Mouse (Mus musculus) liver, embryonic 14.5 days (tissue): Measurements from ENCODE around the gene Celsr1. TPM values are rescaled to one million over a fixed set of nuclear protein-coding genes. Genes with fewer than 3 reads are reported as not detected.
A peak's percentile ranks its signal among the peaks of the same experiment; 100 is the strongest.
"Not testable (repeated sequence)": the region's sequence is repeated elsewhere in the genome, so short reads cannot be mapped to it uniquely, and the experiment has no call there.

Experiments
- ATAC-seq: fragments of 200-750 bp; cut with Nextera tagmentation; 2 replicates; pipeline ENCODE4 v1.8.0; 2017; ENCODE audit warnings: moderate number of reproducible peaks, mild to moderate bottlenecking, moderate library complexity; ENCODE audit not compliant: insufficient read depth
- DNase-seq, 3 experiments: peaks; one replicate each; pipeline ENCODE4 v3.0.0-alpha.2; 2012 to 2013; ENCODE audit warnings: low read depth in 3 of 3, low spot score in 3 of 3
- H3K27ac ChIP-seq: fragments of 300-500 bp; sonication (generic); 2 replicates; pipeline ENCODE4 v1.5.1; 2014; ENCODE audit warnings: moderate library complexity, mild to moderate bottlenecking, control low read depth, inconsistent platforms
- H3K27me3 ChIP-seq: fragments of 300-500 bp; sonication (generic); 2 replicates; pipeline ENCODE4 v1.6.1; 2014; ENCODE audit warnings: mild to moderate bottlenecking, low read length, moderate library complexity; ENCODE audit not compliant: control insufficient read depth, insufficient read depth
- H3K36me3 ChIP-seq: fragments of 300-500 bp; sonication (generic); replicated peaks from 2 replicates; pipeline ENCODE4 v1.6.1; 2014; ENCODE audit warnings: low read depth; ENCODE audit not compliant: control insufficient read depth, insufficient read depth
- H3K4me1 ChIP-seq, 2 experiments: fragments of 200-500 bp in 1 of 2; fragments of 300-500 bp in 1 of 2; sonication (generic) in 1 of 2; replicated peaks; 2 replicates each; pipeline ENCODE4 v1.6.1; 2012 to 2014; ENCODE audit warnings: antibody characterized with exemption in 1 of 2, inconsistent platforms in 1 of 2, low read length in 1 of 2; ENCODE audit not compliant: control insufficient read depth in 2 of 2, insufficient read depth in 2 of 2
- H3K4me2 ChIP-seq: fragments of 300-500 bp; sonication (generic); 2 replicates; pipeline ENCODE4 v1.6.1; 2014; ENCODE audit warnings: low read depth, mild to moderate bottlenecking, control low read depth, moderate library complexity
- H3K4me3 ChIP-seq, 2 experiments: fragments of 200-500 bp in 1 of 2; fragments of 300-500 bp in 1 of 2; sonication (generic) in 1 of 2; 2 replicates each; pipeline ENCODE4 v1.5.1; 2012 to 2014; ENCODE audit warnings: low read depth in 2 of 2, low read length in 2 of 2, mild to moderate bottlenecking in 2 of 2, control low read depth in 1 of 2, inconsistent platforms in 1 of 2, moderate library complexity in 1 of 2; ENCODE audit not compliant: insufficient read depth in 1 of 2
- H3K9ac ChIP-seq: fragments of 300-500 bp; sonication (generic); replicated peaks from 2 replicates; pipeline ENCODE4 v1.6.1; 2014; ENCODE audit warnings: mild to moderate bottlenecking, control low read depth, moderate library complexity
- H3K9me3 ChIP-seq: fragments of 300-500 bp; sonication (generic); 2 replicates; pipeline ENCODE4 v1.6.1; 2016; ENCODE audit warnings: low read length, mixed read lengths; ENCODE audit not compliant: control insufficient read depth
- CTCF ChIP-seq: IDR thresholded peaks from 2 replicates; pipeline ENCODE4 v1.5.1; 2016; ENCODE audit warnings: antibody characterized with exemption, low read depth, control low read depth
- EP300 ChIP-seq: IDR thresholded peaks from 2 replicates; pipeline ENCODE4 v1.6.1; 2016; ENCODE audit warnings: antibody characterized with exemption, low read depth
- WGBS: fragments of 180-500 bp; shearing (Covaris S2); extraction: QIAGEN DNeasy Blood & Tissue Kit; methylation state at CpG from one replicate; pipeline ENCODE4 v1.1.7; 2014; ENCODE audit not compliant: insufficient replicate concordance; 5-methylcytosine and 5-hydroxymethylcytosine counted together
- polyA plus RNA-seq, 2 experiments: library from polyadenylated mRNA; depleted of rRNA in 1 of 2; stranded (reverse) in 1 of 2; unstranded in 1 of 2; fragments of >200 nt; fragmentation: Nextera tagmentation in 1 of 2; extraction: Ambion mirVana in 1 of 2; gene quantifications; 2 replicates each; pipeline versions ENCODE4 v1.2.1 to v1.2.3; 2012 to 2014

Celsr1 gene
- polyA plus RNA-seq, 2 experiments: 0.06 to 0.12 TPM

DNA sequence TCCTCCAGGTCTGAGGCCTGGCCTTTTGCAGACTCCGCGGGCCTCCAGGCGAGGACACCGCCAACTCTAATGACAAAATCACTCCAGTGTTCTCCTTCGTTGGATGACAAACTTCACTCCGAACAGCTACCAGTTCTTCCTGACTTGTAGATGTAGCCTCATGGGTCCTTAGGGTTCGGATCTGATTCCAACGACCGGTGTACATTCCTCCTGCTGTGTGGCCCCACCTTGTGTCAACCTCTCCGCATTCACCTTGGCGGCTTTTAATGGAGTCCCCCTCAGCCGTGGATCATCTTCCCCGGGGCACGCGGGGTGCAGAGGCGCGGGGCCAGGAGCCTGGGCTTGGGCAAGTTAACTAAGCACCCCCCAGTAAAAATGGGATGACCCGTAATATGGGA lies 154.1 kb downstream of the Celsr1 start:
- Histone ChIP-seq H3K27me3 (no peaks in the 10 kb centered on the region), H3K9me3 (no peaks in the 10 kb centered on the region), H3K36me3 (peaks cover 27% of the 10 kb centered on the region), H3K4me3 (peak overlapping the region; percentile 64 to 91), H3K27ac (peak overlapping the region; percentile 14), H3K4me2 (peak overlapping the region; percentile 89), H3K4me1 (peaks cover 2 to 5% of the 10 kb centered on the region in 2 experiments; a peak in 1 of 4 replicates), H3K9ac (peak overlapping the region; percentile 85)
- TF ChIP-seq CTCF (no peak), EP300 (no peak)
- WGBS: under 1% methylated on average over 18 of the region's 18 CpGs
- ATAC-seq: peak; percentile 58; the same call in 1 of the 2 replicates
- DNase-seq: no peak

DNA sequence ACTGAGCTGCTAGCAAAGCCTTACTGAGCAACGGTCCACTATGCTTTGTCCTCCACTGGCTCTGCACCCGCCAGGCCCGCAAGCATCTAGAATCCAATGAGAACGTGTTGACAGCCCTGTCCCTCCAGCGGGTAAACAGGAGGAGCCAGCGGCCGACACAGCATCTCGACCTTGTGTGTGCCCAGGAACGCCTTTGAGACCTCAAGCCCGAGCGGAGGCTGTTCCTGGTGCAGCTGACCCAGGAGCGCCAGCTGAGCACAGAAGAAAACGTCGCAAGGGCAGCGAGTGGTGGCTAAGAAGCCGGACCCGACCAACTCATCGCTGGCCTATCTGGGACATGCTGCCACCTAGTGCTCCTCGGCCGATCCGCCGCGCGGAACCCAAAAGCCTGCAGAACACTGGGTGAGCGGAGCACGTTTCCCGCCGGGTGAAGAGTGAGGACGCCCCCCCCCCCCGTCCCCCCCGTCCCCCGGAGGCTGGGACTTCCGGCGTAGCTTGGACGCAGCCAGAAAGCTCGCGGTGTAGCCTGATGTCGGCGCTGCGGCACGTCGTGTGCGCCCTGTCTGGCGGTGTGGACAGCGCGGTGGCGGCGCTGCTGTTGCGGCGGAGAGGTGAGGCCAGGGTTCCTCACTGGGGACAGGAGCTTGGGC lies 154.6 kb downstream of the Celsr1 start, which contains the start of gene Trmu:
TSS of gene Trmu (plus strand) at position 465 of the 650 bp plus-strand sequence.
- TF ChIP-seq CTCF (peak; percentile 78), EP300 (no peak)
- peak; percentile 95 for ATAC-seq
- DNase-seq: peak; percentile 77 to 79 (median 78)
- peaks cover 30% of the 10 kb centered on the region for H3K36me3 ChIP-seq
- H3K4me3 ChIP-seq: peak within 1 kb of the TSS; percentile 64 to 91
- peaks cover 2 to 5% of the 10 kb centered on the region in 2 experiments; a peak in 1 of 4 replicates for H3K4me1 ChIP-seq
- H3K9me3 ChIP-seq: no peaks in the 10 kb centered on the region
- H3K27me3 ChIP-seq: no peaks in the 10 kb centered on the region
- peak within 1 kb of the TSS; percentile 14 for H3K27ac ChIP-seq
- H3K9ac ChIP-seq: peak within 1 kb of the TSS; percentile 85
- WGBS: 1% methylated on average over 48 of the region's 50 CpGs
- H3K4me2 ChIP-seq: peak within 1 kb of the TSS; percentile 89

DNA sequence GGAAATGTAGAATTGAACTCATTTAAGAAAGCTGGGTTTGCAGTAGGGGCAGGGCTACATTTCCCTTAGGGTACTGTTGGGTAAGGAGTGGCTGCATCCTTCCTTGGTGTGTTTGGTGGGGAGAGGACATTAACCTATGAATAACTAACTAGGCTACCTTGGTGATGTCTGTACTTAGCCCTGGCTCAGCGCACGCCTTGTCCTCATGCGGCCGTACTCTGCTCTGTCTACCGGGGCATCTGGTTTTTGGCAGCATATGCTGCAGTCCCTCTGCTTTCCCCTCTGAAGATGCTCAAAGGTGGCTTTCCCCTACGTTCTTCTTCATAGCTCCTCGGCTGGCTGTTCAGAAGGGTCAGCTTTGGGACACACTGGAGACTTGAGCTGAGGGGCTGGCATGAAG lies 156.2 kb downstream of the Celsr1 start:
- Histone ChIP-seq H3K4me2 (no peak overlapping the region), H3K9me3 (no peaks in the 10 kb centered on the region), H3K4me3 (no peak overlapping the region), H3K36me3 (peaks cover 40% of the 10 kb centered on the region), H3K27ac (no peak overlapping the region), H3K27me3 (no peaks in the 10 kb centered on the region), H3K4me1 (peaks cover 2 to 5% of the 10 kb centered on the region in 2 experiments; a peak in 1 of 4 replicates), H3K9ac (no peak overlapping the region)
- ATAC-seq (no peak), DNase-seq (no peak)
- 85% methylated on average over 7 of the region's 7 CpGs for WGBS
- no peak for TF ChIP-seq CTCF
- no peak for TF ChIP-seq EP300

DNA sequence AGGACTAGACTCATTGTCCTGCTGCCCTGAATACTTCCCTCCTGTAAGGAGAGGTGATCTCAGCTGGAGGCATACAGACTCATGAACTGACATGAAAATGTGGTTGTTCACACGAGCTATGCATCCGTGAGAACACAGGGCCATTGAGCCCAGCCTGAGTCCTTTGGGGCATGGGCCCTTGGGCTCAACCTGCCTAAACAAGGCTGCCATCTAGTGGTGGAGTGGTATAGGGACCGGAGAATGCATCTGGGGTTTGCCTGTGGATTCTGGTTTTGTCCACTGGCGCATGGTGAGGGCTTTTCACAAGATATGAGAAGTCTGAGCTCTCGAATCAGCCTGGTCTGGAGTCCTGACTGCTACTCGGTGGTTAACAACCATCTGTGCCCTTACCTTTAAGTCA lies 165.9 kb downstream of the Celsr1 start:
- Histone ChIP-seq H3K9ac (no peak overlapping the region), H3K27ac (no peak overlapping the region), H3K36me3 (peaks cover 98% of the 10 kb centered on the region), H3K4me1 (no peaks in the 10 kb centered on the region), H3K4me2 (no peak overlapping the region), H3K27me3 (no peaks in the 10 kb centered on the region), H3K4me3 (no peak overlapping the region), H3K9me3 (no peaks in the 10 kb centered on the region)
- 48% methylated on average over 6 of the region's 6 CpGs for WGBS
- DNase-seq (peak in 2 of 3 experiments; percentile 42 to 47), ATAC-seq (peak; percentile 30; the same call in 1 of the 2 replicates)
- TF ChIP-seq EP300 (no peak), CTCF (peak; percentile 98)

DNA sequence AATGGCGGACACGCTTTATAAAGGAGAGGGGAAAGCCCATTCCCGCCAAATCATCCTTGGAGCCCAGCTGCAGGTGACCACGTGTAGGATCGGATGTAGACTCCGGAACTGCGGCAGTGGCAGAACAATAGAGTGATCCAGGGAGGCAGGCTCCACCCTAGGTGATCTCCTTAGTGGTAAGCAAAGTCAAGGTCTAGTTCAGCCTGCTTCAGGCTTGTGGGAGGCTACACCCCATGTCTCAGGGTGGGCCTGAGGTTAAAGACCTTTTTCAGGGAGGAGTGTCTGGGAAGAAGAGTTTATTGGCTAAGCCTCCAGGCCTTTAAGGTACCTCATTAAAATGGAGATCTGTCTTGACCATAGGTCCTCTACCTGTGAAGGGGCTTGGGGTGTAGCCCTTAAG lies 167.7 kb downstream of the Celsr1 start:
- not testable (repeated sequence) for H3K4me2 ChIP-seq, ATAC-seq, H3K27ac ChIP-seq, DNase-seq, H3K9ac ChIP-seq, H3K4me1 ChIP-seq, H3K27me3 ChIP-seq, H3K9me3 ChIP-seq, H3K4me3 ChIP-seq
- WGBS: 92% methylated on average over 7 of the region's 7 CpGs
- peaks cover 94% of the 10 kb centered on the region for H3K36me3 ChIP-seq
